ENCODE assay signal across 11 mouse cellular contexts in genomic region chr11:79046561-79047155, GRCm38 (mm10).
DNase-seq lines count a peak whose midpoint lies in the region; ATAC-seq lines count a peak whose summit lies in the region.
"Had no signal": no experiment of that assay in that cellular context is flagged by ENCODE, and none has a peak within 500 bp of the region (broad histone marks: within the 10 kb centered on the region; RNA-seq: fewer than 3 reads in every experiment).

No protein-coding gene starts in this region.

- peaks cover 28% of the 10 kb centered on the region for H3K4me1 ChIP-seq in heart, embryonic 13.5 days
- H3K4me1 ChIP-seq in midbrain, embryonic 10.5 days, result peaks cover 34% of the 10 kb centered on the region
- peaks cover 8% of the 10 kb centered on the region for H3K4me1 ChIP-seq in midbrain, embryonic 15.5 days
- peaks cover 11% of the 10 kb centered on the region for H3K4me1 ChIP-seq in embryonic facial prominence, embryonic 15.5 days
- H3K4me1 ChIP-seq in neural tube, embryonic 15.5 days, result peaks cover 13% of the 10 kb centered on the region

- H3K4me2 ChIP-seq in heart, embryonic 13.5 days, result no peak overlapping the region
- no peak overlapping the region for H3K4me2 ChIP-seq in midbrain, embryonic 15.5 days
- H3K4me2 ChIP-seq in embryonic facial prominence, embryonic 15.5 days (replicated peaks), result peak overlapping the region; percentile 19; the same call in 1 of the 2 replicates
- no peak overlapping the region for H3K4me2 ChIP-seq in neural tube, embryonic 15.5 days

- no peaks in the 10 kb centered on the region for H3K27me3 ChIP-seq in heart, embryonic 13.5 days (replicated peaks)
- no peaks in the 10 kb centered on the region for H3K27me3 ChIP-seq in midbrain, embryonic 10.5 days (ENCODE audit: low read depth, poor library complexity, severe bottlenecking)
- H3K27me3 ChIP-seq in midbrain, embryonic 15.5 days (replicated peaks), result no peaks in the 10 kb centered on the region
- no peaks in the 10 kb centered on the region for H3K27me3 ChIP-seq in embryonic facial prominence, embryonic 15.5 days
- H3K27me3 ChIP-seq in neural tube, embryonic 15.5 days (replicated peaks), result no peaks in the 10 kb centered on the region

- intact Hi-C loops in heart, postnatal 25 days (cut with DNase I), result loop anchor here (5.0 kb wide), 1 partner anchor 36 kb away; no protein-coding TSS in a partner anchor

- no peak overlapping the region for H3K4me3 ChIP-seq in heart, embryonic 13.5 days
- H3K4me3 ChIP-seq in midbrain, embryonic 10.5 days, result no peak overlapping the region
- no peak overlapping the region for H3K4me3 ChIP-seq in midbrain, embryonic 15.5 days
- no peak overlapping the region for H3K4me3 ChIP-seq in embryonic facial prominence, embryonic 15.5 days (replicated peaks)
- H3K4me3 ChIP-seq in neural tube, embryonic 15.5 days (replicated peaks), result no peak overlapping the region

- peak overlapping the region; percentile 48 for H3K9ac ChIP-seq in heart, embryonic 13.5 days
- H3K9ac ChIP-seq in midbrain, embryonic 15.5 days, result no peak overlapping the region
- no peak overlapping the region for H3K9ac ChIP-seq in embryonic facial prominence, embryonic 15.5 days
- peak overlapping the region; percentile 28; the same call in 1 of the 2 replicates for H3K9ac ChIP-seq in neural tube, embryonic 15.5 days (replicated peaks)

- H3K27ac ChIP-seq in heart, embryonic 13.5 days (replicated peaks), result peak overlapping the region; percentile 68
- H3K27ac ChIP-seq in midbrain, embryonic 10.5 days (replicated peaks), result peak overlapping the region; percentile 65
- no peak overlapping the region for H3K27ac ChIP-seq in midbrain, embryonic 15.5 days
- H3K27ac ChIP-seq in embryonic facial prominence, embryonic 15.5 days (replicated peaks), result peak overlapping the region; percentile 13; the same call in 1 of the 2 replicates
- H3K27ac ChIP-seq in neural tube, embryonic 15.5 days (replicated peaks), result no peak overlapping the region; the same call in 1 of the 2 replicates

- no peak for ATAC-seq in heart, embryonic 13.5 days (ENCODE audit: extremely low read depth, insufficient number of reproducible peaks, low FRiP score, low TSS enrichment)
- no peak for ATAC-seq in midbrain, embryonic 15.5 days (replicated peaks)
- 0 out of 2 replicates have a peak, but pooled peaks have one; percentile 18 for ATAC-seq in embryonic facial prominence, embryonic 15.5 days (ENCODE audit: insufficient number of reproducible peaks, low FRiP score, low TSS enrichment, low read depth)
- ATAC-seq in neural tube, embryonic 15.5 days (ENCODE audit: low FRiP score), result no peak

- H3K9me3 ChIP-seq in heart, embryonic 13.5 days, result peaks cover 5% of the 10 kb centered on the region; the same call in 1 of the 2 replicates
- H3K9me3 ChIP-seq in midbrain, embryonic 10.5 days (replicated peaks), result 0 out of 2 replicates have a peak, but pooled peaks cover 4% of the 10 kb centered on the region
- H3K9me3 ChIP-seq in midbrain, embryonic 15.5 days, result no peaks in the 10 kb centered on the region
- H3K9me3 ChIP-seq in embryonic facial prominence, embryonic 15.5 days (replicated peaks), result no peaks in the 10 kb centered on the region
- no peaks in the 10 kb centered on the region for H3K9me3 ChIP-seq in neural tube, embryonic 15.5 days (replicated peaks)
- H3K9me3 ChIP-seq: G1E had no signal

- H3K36me3 ChIP-seq in heart, embryonic 13.5 days, result peaks cover 52% of the 10 kb centered on the region
- peaks cover 19% of the 10 kb centered on the region for H3K36me3 ChIP-seq in midbrain, embryonic 10.5 days
- no peaks in the 10 kb centered on the region for H3K36me3 ChIP-seq in midbrain, embryonic 15.5 days (replicated peaks)
- peaks cover 33% of the 10 kb centered on the region for H3K36me3 ChIP-seq in embryonic facial prominence, embryonic 15.5 days
- peaks cover 10% of the 10 kb centered on the region for H3K36me3 ChIP-seq in neural tube, embryonic 15.5 days

- no peak for DNase-seq in heart, postnatal 25 days (ENCODE audit: low spot score)
- no peak for DNase-seq in midbrain, embryonic 10.5 days (ENCODE audit: low spot score)
- DNase-seq in left cerebral cortex, adult 8-10 months (ENCODE audit: low spot score in 2 of 2), result no peak
- no peak for DNase-seq in retina, postnatal 1 day
- DNase-seq: adrenal gland, postnatal 14 days; cerebellum, postnatal 10 days had no signal

- 45% methylated on average over 8 of the region's 8 CpGs for WGBS in heart, embryonic 13.5 days
- WGBS in midbrain, embryonic 10.5 days, result 66% methylated on average over 8 of the region's 8 CpGs
- WGBS in midbrain, embryonic 15.5 days, result 44% methylated on average over 8 of the region's 8 CpGs
- WGBS in embryonic facial prominence, embryonic 15.5 days, result 35% methylated on average over 8 of the region's 8 CpGs
- WGBS in neural tube, embryonic 15.5 days, result 46% methylated on average over 8 of the region's 8 CpGs

Comparison
In these comparisons a context has a peak if more than half of its experiments do, and no peak if none do; other contexts are left out.
1. H3K27ac ChIP-seq: peak in heart, embryonic 13.5 days (single experiment), midbrain, embryonic 10.5 days (single experiment) and embryonic facial prominence, embryonic 15.5 days (single experiment); none in midbrain, embryonic 15.5 days (single experiment) and neural tube, embryonic 15.5 days (single experiment).
2. H3K9ac ChIP-seq: peak in heart, embryonic 13.5 days (single experiment) and neural tube, embryonic 15.5 days (single experiment); none in midbrain, embryonic 15.5 days (single experiment) and embryonic facial prominence, embryonic 15.5 days (single experiment).